Mouse (Mus musculus) neural tube, embryonic 14.5 days (tissue): ENCODE results near the gene Agps. TPM values are rescaled to one million over a fixed set of nuclear protein-coding genes. Genes with fewer than 3 reads are reported as not detected.

Source experiments
- ATAC-seq: fragments of 200-750 bp; cut with Nextera tagmentation; 2 replicates; pipeline ENCODE4 v1.8.0; 2017; ENCODE audit warnings: low read depth, mild to moderate bottlenecking, moderate TSS enrichment, moderate library complexity
- H3K27ac ChIP-seq: fragments of 300-500 bp; sonication (generic); 2 replicates; pipeline ENCODE4 v1.5.1; 2014; ENCODE audit warnings: low read depth, mild to moderate bottlenecking, control low read depth, low read length, moderate library complexity, mixed read lengths
- H3K27me3 ChIP-seq: fragments of 300-500 bp; sonication (generic); 2 replicates; pipeline ENCODE4 v1.6.1; 2014; ENCODE audit warnings: low read length; ENCODE audit not compliant: control insufficient read depth, insufficient read depth
- H3K36me3 ChIP-seq: fragments of 300-500 bp; sonication (generic); 2 replicates; pipeline ENCODE4 v1.6.1; 2014; ENCODE audit warnings: low read length, mixed read lengths; ENCODE audit not compliant: control insufficient read depth, insufficient read depth
- H3K4me1 ChIP-seq: fragments of 300-500 bp; sonication (generic); 2 replicates; pipeline ENCODE4 v1.6.1; 2014; ENCODE audit warnings: low read length; ENCODE audit not compliant: control insufficient read depth, insufficient read depth
- H3K4me2 ChIP-seq: fragments of 300-500 bp; sonication (generic); 2 replicates; pipeline ENCODE4 v1.6.1; 2014; ENCODE audit warnings: mild to moderate bottlenecking, low read depth, low read length, control low read depth
- H3K4me3 ChIP-seq: fragments of 300-500 bp; sonication (generic); 2 replicates; pipeline ENCODE4 v1.5.1; 2014; ENCODE audit warnings: low read depth, low read length, control low read depth, mixed read lengths
- H3K9ac ChIP-seq: fragments of 300-500 bp; sonication (generic); replicated peaks from 2 replicates; pipeline ENCODE4 v1.6.1; 2014; ENCODE audit warnings: low read depth, mild to moderate bottlenecking, control low read depth, low read length, mixed read lengths
- H3K9me3 ChIP-seq: fragments of 300-500 bp; sonication (generic); 2 replicates; pipeline ENCODE4 v1.6.1; 2016; ENCODE audit warnings: low read length; ENCODE audit not compliant: control insufficient read depth
- WGBS: fragments of 180-500 bp; shearing (Covaris S2); extraction: QIAGEN DNeasy Blood & Tissue Kit; methylation state at CpG from one replicate; pipeline ENCODE4 v1.1.7; 2014; 5-methylcytosine and 5-hydroxymethylcytosine counted together
- polyA plus RNA-seq: library from polyadenylated mRNA; unstranded; fragments of >200 nt; fragmentation: Nextera tagmentation; extraction: Ambion mirVana; gene quantifications from 2 replicates; pipeline ENCODE4 v1.2.1, GENCODE M21; 2014

The Agps gene
- polyA plus RNA-seq, 1 experiment from 2014 or later: 35.1 TPM

- no peaks in the 10 kb centered on the region for H3K36me3 ChIP-seq
- no peak overlapping the region for H3K4me2 ChIP-seq
- H3K27me3 ChIP-seq: no peaks in the 10 kb centered on the region
- H3K27ac ChIP-seq: no peak overlapping the region
- ATAC-seq: no peak
- no peak overlapping the region for H3K4me3 ChIP-seq
- no peaks in the 10 kb centered on the region for H3K4me1 ChIP-seq
- no peaks in the 10 kb centered on the region for H3K9me3 ChIP-seq
- H3K9ac ChIP-seq: no peak overlapping the region
- 86% methylated on average over 6 of the region's 6 CpGs for WGBS
These were observed 26.2 kb upstream of the Agps start for GRCm38 (mm10) chr2:75805767-75806166.

- H3K4me1 ChIP-seq: no peaks in the 10 kb centered on the region
- 92% methylated on average over 3 of the region's 3 CpGs for WGBS
- H3K27me3 ChIP-seq: no peaks in the 10 kb centered on the region
- H3K4me2 ChIP-seq: no peak overlapping the region
- H3K27ac ChIP-seq: no peak overlapping the region
- no peak overlapping the region for H3K4me3 ChIP-seq
- ATAC-seq: no peak
- no peak overlapping the region for H3K9ac ChIP-seq
- no peaks in the 10 kb centered on the region for H3K9me3 ChIP-seq
- no peaks in the 10 kb centered on the region for H3K36me3 ChIP-seq
These were observed 25.1 kb upstream of the Agps start for GRCm38 (mm10) chr2:75806891-75807290.

- no peak overlapping the region for H3K9ac ChIP-seq
- no peak overlapping the region for H3K27ac ChIP-seq
- H3K4me3 ChIP-seq: no peak overlapping the region
- no peak for ATAC-seq
- no peak overlapping the region for H3K4me2 ChIP-seq
- H3K36me3 ChIP-seq: no peaks in the 10 kb centered on the region
- WGBS: 95% methylated on average over 5 of the region's 5 CpGs
- no peaks in the 10 kb centered on the region for H3K9me3 ChIP-seq
- H3K27me3 ChIP-seq: no peaks in the 10 kb centered on the region
- no peaks in the 10 kb centered on the region for H3K4me1 ChIP-seq
These were observed 24.5 kb upstream of the Agps start for GRCm38 (mm10) chr2:75807460-75807859.

DNA sequence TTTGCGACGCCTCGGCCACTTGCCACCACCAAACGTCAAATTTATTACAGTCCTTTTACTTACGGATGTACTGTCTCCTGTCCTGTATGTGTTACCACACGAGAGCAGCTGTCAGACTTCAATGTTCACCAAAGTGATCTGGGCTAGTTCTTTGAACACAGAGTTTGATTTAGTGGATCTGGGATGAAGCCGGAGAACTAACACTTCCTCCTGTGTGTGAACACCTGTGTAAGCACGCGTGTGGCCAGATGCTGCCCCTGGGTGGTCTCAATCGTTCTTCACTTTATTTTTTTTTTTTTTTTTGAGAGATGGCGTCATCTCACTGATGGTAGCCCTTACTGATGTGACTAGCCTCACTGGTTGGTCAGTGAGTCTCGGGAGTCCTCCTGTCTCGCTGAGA, 17.1 kb upstream of the Agps start:
- Histone ChIP-seq H3K4me1 (no peaks in the 10 kb centered on the region), H3K9me3 (no peaks in the 10 kb centered on the region), H3K36me3 (no peaks in the 10 kb centered on the region), H3K27me3 (no peaks in the 10 kb centered on the region), H3K9ac (no peak overlapping the region), H3K4me2 (no peak overlapping the region), H3K27ac (no peak overlapping the region), H3K4me3 (no peak overlapping the region)
- WGBS: 57% methylated on average over 13 of the region's 13 CpGs
- no peak for ATAC-seq

DNA sequence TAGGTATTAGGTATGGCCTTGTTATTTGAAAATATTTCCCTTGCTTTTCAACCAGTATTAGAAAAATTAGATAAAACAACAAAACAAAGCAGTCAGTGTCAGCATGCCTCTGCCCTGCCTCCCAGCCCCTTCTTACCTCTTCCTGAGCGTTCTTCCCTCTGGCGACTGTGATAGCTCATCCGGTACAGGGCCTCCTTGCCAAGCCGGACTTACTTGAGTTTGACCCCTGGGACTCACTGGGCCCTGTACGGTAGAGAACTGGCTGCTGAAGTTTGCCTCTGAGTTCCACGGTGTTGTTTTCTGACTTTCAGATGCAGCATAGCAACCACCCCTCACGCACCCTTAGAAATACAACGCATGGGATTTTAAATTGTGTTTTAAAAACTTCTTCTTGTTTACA, 16.5 kb upstream of the Agps start:
- Histone ChIP-seq H3K36me3 (no peaks in the 10 kb centered on the region), H3K4me2 (no peak overlapping the region), H3K4me3 (no peak overlapping the region), H3K9me3 (no peaks in the 10 kb centered on the region), H3K27ac (no peak overlapping the region), H3K4me1 (no peaks in the 10 kb centered on the region), H3K27me3 (no peaks in the 10 kb centered on the region), H3K9ac (no peak overlapping the region)
- no peak for ATAC-seq
- WGBS: 72% methylated on average over 8 of the region's 8 CpGs

- ATAC-seq: no peak
- Histone ChIP-seq H3K27ac (no peak overlapping the region), H3K9ac (no peak overlapping the region), H3K4me2 (no peak overlapping the region), H3K4me3 (no peak overlapping the region), H3K36me3 (no peaks in the 10 kb centered on the region), H3K4me1 (no peaks in the 10 kb centered on the region), H3K9me3 (no peaks in the 10 kb centered on the region), H3K27me3 (no peaks in the 10 kb centered on the region)
- 78% methylated on average over 6 of the region's 6 CpGs for WGBS
These were observed 15.3 kb upstream of the Agps start for GRCm38 (mm10) chr2:75816673-75817072.

DNA sequence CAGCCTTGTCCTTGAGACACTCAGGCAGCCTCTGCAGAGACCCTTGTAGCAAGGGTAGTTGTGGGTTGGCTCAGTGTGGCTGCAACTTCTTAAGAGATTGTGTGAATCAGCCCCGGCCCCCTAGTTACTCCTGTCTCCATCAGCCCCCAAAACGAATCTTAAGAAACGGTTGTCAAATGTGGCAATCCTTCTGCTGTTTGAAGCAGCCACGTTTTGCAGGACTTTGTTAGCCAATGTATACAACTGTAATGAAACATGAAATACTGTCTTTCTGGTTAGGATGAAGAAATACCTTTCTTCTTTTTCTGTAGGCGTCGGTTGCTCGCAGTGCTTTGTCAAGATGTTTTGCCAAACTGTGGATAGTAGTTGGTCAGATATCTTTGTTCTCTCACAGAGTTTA, 13.3 kb upstream of the Agps start:
- no peak for ATAC-seq
- no peak overlapping the region for H3K4me2 ChIP-seq
- H3K36me3 ChIP-seq: no peaks in the 10 kb centered on the region
- H3K27ac ChIP-seq: no peak overlapping the region
- no peak overlapping the region for H3K9ac ChIP-seq
- no peaks in the 10 kb centered on the region for H3K27me3 ChIP-seq
- H3K9me3 ChIP-seq: no peaks in the 10 kb centered on the region
- H3K4me1 ChIP-seq: no peaks in the 10 kb centered on the region
- no peak overlapping the region for H3K4me3 ChIP-seq
- 85% methylated on average over 7 of the region's 7 CpGs for WGBS

- WGBS: 90% methylated on average over 3 of the region's 3 CpGs
- no peak overlapping the region for H3K27ac ChIP-seq
- ATAC-seq: no peak
These were observed 12.2 kb upstream of the Agps start for GRCm38 (mm10) chr2:75819796-75820195.

GRCm38 (mm10) chr2:75821971-75822751, 9.8 kb upstream of the Agps start:
- H3K27ac ChIP-seq: no peak overlapping the region
- H3K4me2 ChIP-seq: no peak overlapping the region
- WGBS: 91% methylated on average over 13 of the region's 13 CpGs
- no peak for ATAC-seq
- H3K4me1 ChIP-seq: no peaks in the 10 kb centered on the region
- no peaks in the 10 kb centered on the region for H3K36me3 ChIP-seq
- no peaks in the 10 kb centered on the region for H3K27me3 ChIP-seq
- no peaks in the 10 kb centered on the region for H3K9me3 ChIP-seq
- no peak overlapping the region for H3K9ac ChIP-seq
- H3K4me3 ChIP-seq: no peak overlapping the region

More at GRCm38 (mm10) chr2:75819796-75820195, 12.2 kb upstream of the Agps start:
- H3K9me3 ChIP-seq: no peaks in the 10 kb centered on the region
- no peaks in the 10 kb centered on the region for H3K36me3 ChIP-seq
- no peaks in the 10 kb centered on the region for H3K4me1 ChIP-seq
- H3K4me3 ChIP-seq: no peak overlapping the region
- no peak overlapping the region for H3K4me2 ChIP-seq
- H3K27me3 ChIP-seq: no peaks in the 10 kb centered on the region
- no peak overlapping the region for H3K9ac ChIP-seq
